Mouse (Mus musculus) cerebellum, adult 2 months (tissue): ENCODE measurements at regions not wholly inside any gene's neighbourhood (a gene's known extent, or its start where the extent isn't known, plus 50 kb on each side); places are given as distances from the start of the nearest gene placed in this dataset.

Experiments used
- CTCF ChIP-seq: fragments of 200-500 bp; IDR thresholded peaks from 2 replicates; pipeline ENCODE4 v1.5.1; 2011; ENCODE audit warnings: low read depth, mild to moderate bottlenecking, control low read depth, low read length, moderate library complexity, borderline replicate concordance; ENCODE audit not compliant: insufficient read depth
- POLR2A ChIP-seq: fragments of 200-500 bp; IDR thresholded peaks from 2 replicates; pipeline ENCODE4 v1.6.1; 2011; ENCODE audit warnings: low read length, control low read depth, borderline replicate concordance; ENCODE audit not compliant: insufficient read depth

DNA sequence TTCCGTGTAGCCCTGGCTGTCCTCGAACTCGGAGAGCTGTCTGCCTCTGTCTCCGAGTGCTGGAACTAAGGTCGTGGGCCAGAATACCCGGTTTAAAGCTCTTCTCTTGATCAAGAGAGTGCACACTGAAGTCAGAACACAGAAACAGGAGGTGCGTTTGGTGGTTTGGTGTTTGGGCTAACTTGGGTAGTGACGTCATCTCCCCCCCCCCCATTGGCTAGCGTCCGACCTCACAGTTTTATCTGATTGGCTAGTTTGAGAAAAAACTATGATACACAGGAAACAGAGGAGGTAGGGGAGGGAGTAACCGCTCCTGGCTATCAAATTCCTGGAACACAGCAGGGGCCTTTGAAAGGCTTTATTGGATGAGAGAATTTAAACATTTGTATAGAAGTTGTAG lies 60.2 kb upstream of the Pim1 start:
- TF ChIP-seq CTCF = no peak
- no peak for TF ChIP-seq POLR2A
